Mouse (Mus musculus) embryonic stem cell, embryonic (primary cell): ENCODE results near the gene Errfi1.

Experiments
- CTCF ChIA-PET, 4 experiments: fragments of 300-600 bp in 2 of 4; fragments of 350-600 bp in 2 of 4; sonication (Branson Sonifier 250); formaldehyde crosslinking; loops; one replicate each; lab custom pipeline; 2022; ENCODE audit warnings: inconsistent platforms in 2 of 4; lab: Charles Lee
- POLR2A ChIA-PET, 4 experiments: fragments of 300-600 bp in 2 of 4; fragments of 350-600 bp in 2 of 4; sonication (Branson Sonifier 250); formaldehyde crosslinking; loops; one replicate each; lab custom pipeline; 2022; ENCODE audit warnings: antibody characterized with exemption in 4 of 4, inconsistent platforms in 1 of 4; lab: Charles Lee

Errfi1 gene

GRCm38 (mm10) chr4:150913743-150914142 lies 60.0 kb downstream of the Errfi1 start:
- ChIA-PET CTCF (interaction anchor here in 3 of 4 experiments (0.5 to 2.3 kb wide), 10 partner anchors 11 to 281 kb away, joined by 3 to 9 read pairs (median 6); no protein-coding TSS in a partner anchor), POLR2A (interaction anchor here in 3 of 4 experiments (0.6 to 3.2 kb wide), 21 partner anchors 11 to 1675 kb away, joined by 3 to 21 read pairs (median 4); no protein-coding TSS in a partner anchor)

- CTCF ChIA-PET = interaction anchor here in 3 of 4 experiments (0.5 to 2.3 kb wide), 13 partner anchors 10 to 288 kb away, joined by 3 to 9 read pairs (median 4); no protein-coding TSS in a partner anchor
Measured at GRCm38 (mm10) chr4:150914290-150914733, 60.6 kb downstream of the Errfi1 start, which contains the start of the genes Park7 and Tnfrsf9. TSS of gene Park7 (minus strand) at chr4:150914437. TSS of gene Tnfrsf9 (plus strand) at chr4:150914562.

GRCm38 (mm10) chr4:150915181-150915906 lies 61.6 kb downstream of the Errfi1 start:
- CTCF ChIA-PET = interaction anchor here in 3 of 4 experiments (0.9 to 1.9 kb wide), 7 partner anchors 9 to 289 kb away, joined by 3 to 8 read pairs (median 4); no protein-coding TSS in a partner anchor
- POLR2A ChIA-PET = interaction anchor here in 3 of 4 experiments (0.8 to 3.2 kb wide), 13 partner anchors 11 to 272 kb away, joined by 3 to 21 read pairs (median 4); no protein-coding TSS in a partner anchor

More at GRCm38 (mm10) chr4:150914290-150914733, 60.6 kb downstream of the Errfi1 start, which contains the start of the genes Park7 and Tnfrsf9:
- POLR2A ChIA-PET = interaction anchor here in 3 of 4 experiments (0.6 to 3.2 kb wide), 24 partner anchors 10 to 1674 kb away, joined by 3 to 21 read pairs (median 4); no protein-coding TSS in a partner anchor

GRCm38 (mm10) chr4:150917336-150918027 lies 63.8 kb downstream of the Errfi1 start:
- ChIA-PET POLR2A (interaction anchor here in 3 of 4 experiments (0.6 to 2.0 kb wide), 11 partner anchors 15 to 839 kb away, joined by 3 to 11 read pairs (median 4); no protein-coding TSS in a partner anchor), CTCF (interaction anchor here in 3 of 4 experiments (0.5 to 1.3 kb wide), 7 partner anchors 9 to 818 kb away, joined by 3 to 4 read pairs (median 3); no protein-coding TSS in a partner anchor)
